Mouse (Mus musculus): ENCODE measurements around the gene Gm20662. TPM values are rescaled to one million over a fixed set of nuclear protein-coding genes. Genes with fewer than 3 reads are reported as not detected.
A peak's percentile ranks its signal among the peaks of the same experiment; 100 is the strongest.

The Gm20662 gene
- polyA plus RNA-seq, 1 experiment from 2014 or later, result 0.18 TPM

GRCm38 (mm10) chr9:108082988-108083431 lies 86.9 kb downstream of the Gm20662 start, which contains the start of gene Rnf123:
Gene Rnf123, minus strand, starts transcription at chr9:108083346.
- WGBS, result 39% methylated on average over 12 of the region's 12 CpGs
- peak within 1 kb of the TSS; percentile 8; the same call in 1 of the 2 replicates for H3K4me2 ChIP-seq (replicated peaks; ENCODE audit: low read depth)

GRCm38 (mm10) chr9:108083561-108083960 lies 87.4 kb downstream of the Gm20662 start:
- DNase-seq (ENCODE audit: low spot score) (no peak), ATAC-seq (ENCODE audit: low FRiP score, low TSS enrichment) (no peak)
- Histone ChIP-seq H3K27ac (replicated peaks) (no peak overlapping the region), H3K9me3 (ENCODE audit: control insufficient read depth, low read length) (no peaks in the 10 kb centered on the region), H3K36me3 (ENCODE audit: control insufficient read depth, insufficient read depth, low read length) (peaks cover 24% of the 10 kb centered on the region), H3K27me3 (ENCODE audit: control insufficient read depth, insufficient read depth, low read length) (no peaks in the 10 kb centered on the region), H3K4me3 (ENCODE audit: low read depth, low read length) (no peak overlapping the region), H3K4me1 (replicated peaks; ENCODE audit: control insufficient read depth, insufficient read depth) (no peaks in the 10 kb centered on the region; the same call in 1 of the 2 replicates), H3K4me2 (replicated peaks; ENCODE audit: low read depth) (no peak overlapping the region), H3K9ac (ENCODE audit: low read length) (no peak overlapping the region)
- 78% methylated on average over 6 of the region's 6 CpGs for WGBS
- TF ChIP-seq EP300 (optimal IDR thresholded peaks at IDR 0.05) (no peak), CTCF (IDR thresholded peaks at IDR 0.05; ENCODE audit: low read depth) (no peak)

More at GRCm38 (mm10) chr9:108082988-108083431, 86.9 kb downstream of the Gm20662 start, which contains the start of gene Rnf123:
- Histone ChIP-seq H3K27ac (replicated peaks) (no peak within 1 kb of the TSS), H3K36me3 (ENCODE audit: control insufficient read depth, insufficient read depth, low read length) (peaks cover 21% of the 10 kb centered on the region), H3K9me3 (ENCODE audit: control insufficient read depth, low read length) (no peaks in the 10 kb centered on the region), H3K9ac (ENCODE audit: low read length) (peak within 1 kb of the TSS; percentile 13; the same call in 1 of the 2 replicates), H3K4me3 (ENCODE audit: low read depth, low read length) (no peak within 1 kb of the TSS), H3K27me3 (ENCODE audit: control insufficient read depth, insufficient read depth, low read length) (no peaks in the 10 kb centered on the region), H3K4me1 (replicated peaks; ENCODE audit: control insufficient read depth, insufficient read depth) (no peaks in the 10 kb centered on the region; the same call in 1 of the 2 replicates)
- DNase-seq (ENCODE audit: low spot score) (no peak), ATAC-seq (ENCODE audit: low FRiP score, low TSS enrichment) (no peak)
- TF ChIP-seq EP300 (optimal IDR thresholded peaks at IDR 0.05) (no peak), CTCF (IDR thresholded peaks at IDR 0.05; ENCODE audit: low read depth) (no peak)

GRCm38 (mm10) chr9:108085261-108085660 lies 89.1 kb downstream of the Gm20662 start:
- Histone ChIP-seq H3K27me3 (ENCODE audit: control insufficient read depth, insufficient read depth, low read length) (no peaks in the 10 kb centered on the region), H3K27ac (replicated peaks) (no peak overlapping the region), H3K4me1 (replicated peaks; ENCODE audit: control insufficient read depth, insufficient read depth) (no peaks in the 10 kb centered on the region), H3K4me2 (replicated peaks; ENCODE audit: low read depth) (no peak overlapping the region), H3K4me3 (ENCODE audit: low read depth, low read length) (no peak overlapping the region), H3K36me3 (ENCODE audit: control insufficient read depth, insufficient read depth, low read length) (peaks cover 33% of the 10 kb centered on the region), H3K9me3 (ENCODE audit: control insufficient read depth, low read length) (no peaks in the 10 kb centered on the region), H3K9ac (ENCODE audit: low read length) (no peak overlapping the region)
- TF ChIP-seq CTCF (IDR thresholded peaks at IDR 0.05; ENCODE audit: low read depth) (no peak), EP300 (optimal IDR thresholded peaks at IDR 0.05) (no peak)
- DNase-seq (ENCODE audit: low spot score) (no peak), ATAC-seq (ENCODE audit: low FRiP score, low TSS enrichment) (no peak)
- WGBS, result 93% methylated on average over 4 of the region's 4 CpGs

- Histone ChIP-seq H3K27me3 (ENCODE audit: control insufficient read depth, insufficient read depth, low read length) (no peaks in the 10 kb centered on the region), H3K36me3 (ENCODE audit: control insufficient read depth, insufficient read depth, low read length) (peaks cover 38% of the 10 kb centered on the region), H3K4me3 (ENCODE audit: low read depth, low read length) (no peak overlapping the region), H3K27ac (replicated peaks) (no peak overlapping the region), H3K9ac (ENCODE audit: low read length) (no peak overlapping the region), H3K9me3 (ENCODE audit: control insufficient read depth, low read length) (no peaks in the 10 kb centered on the region), H3K4me1 (replicated peaks; ENCODE audit: control insufficient read depth, insufficient read depth) (no peaks in the 10 kb centered on the region), H3K4me2 (replicated peaks; ENCODE audit: low read depth) (no peak overlapping the region)
- 96% methylated on average over 7 of the region's 7 CpGs for WGBS
- DNase-seq (ENCODE audit: low spot score) (no peak), ATAC-seq (ENCODE audit: low FRiP score, low TSS enrichment) (no peak)
- TF ChIP-seq EP300 (optimal IDR thresholded peaks at IDR 0.05) (no peak), CTCF (IDR thresholded peaks at IDR 0.05; ENCODE audit: low read depth) (no peak)
These were observed 94.5 kb downstream of the Gm20662 start for GRCm38 (mm10) chr9:108090611-108091120.

- Histone ChIP-seq H3K27me3 (ENCODE audit: control insufficient read depth, insufficient read depth, low read length) (no peaks in the 10 kb centered on the region), H3K9ac (ENCODE audit: low read length) (peak overlapping the region; percentile 75), H3K4me1 (replicated peaks; ENCODE audit: control insufficient read depth, insufficient read depth) (no peaks in the 10 kb centered on the region), H3K27ac (replicated peaks) (peak overlapping the region; percentile 86), H3K36me3 (ENCODE audit: control insufficient read depth, insufficient read depth, low read length) (peaks cover 20% of the 10 kb centered on the region), H3K4me3 (ENCODE audit: low read depth, low read length) (peak overlapping the region; percentile 60), H3K9me3 (ENCODE audit: control insufficient read depth, low read length) (no peaks in the 10 kb centered on the region), H3K4me2 (replicated peaks; ENCODE audit: low read depth) (peak overlapping the region; percentile 98)
- no peak for DNase-seq (ENCODE audit: low spot score)
- no peak for ATAC-seq (ENCODE audit: low FRiP score, low TSS enrichment)
- no peak for TF ChIP-seq CTCF (IDR thresholded peaks at IDR 0.05; ENCODE audit: low read depth)
- no peak for TF ChIP-seq EP300 (optimal IDR thresholded peaks at IDR 0.05)
- 66% methylated on average over 10 of the region's 10 CpGs for whole genome bisulfite sequencing
These were observed 97.4 kb downstream of the Gm20662 start for GRCm38 (mm10) chr9:108093586-108093985.

- ATAC-seq (ENCODE audit: low FRiP score, low TSS enrichment), result peak; percentile 93
- under 1% methylated on average over 50 of the region's 52 CpGs for WGBS
These were observed 98.2 kb downstream of the Gm20662 start, which contains the start of gene Apeh for GRCm38 (mm10) chr9:108094184-108094941. Gene Apeh, minus strand, starts transcription at chr9:108094606.

More at GRCm38 (mm10) chr9:108094184-108094941, 98.2 kb downstream of the Gm20662 start, which contains the start of gene Apeh:
- H3K4me1 ChIP-seq (replicated peaks; ENCODE audit: control insufficient read depth, insufficient read depth), result no peaks in the 10 kb centered on the region
- H3K4me2 ChIP-seq (replicated peaks; ENCODE audit: low read depth), result peak within 1 kb of the TSS; percentile 98
- peak within 1 kb of the TSS; percentile 86 for H3K27ac ChIP-seq (replicated peaks)
- peak within 1 kb of the TSS; percentile 75 for H3K9ac ChIP-seq (ENCODE audit: low read length)
- DNase-seq (ENCODE audit: low spot score), result peak; percentile 97
- H3K4me3 ChIP-seq (ENCODE audit: low read depth, low read length), result peak within 1 kb of the TSS; percentile 60
- H3K36me3 ChIP-seq (ENCODE audit: control insufficient read depth, insufficient read depth, low read length), result peaks cover 20% of the 10 kb centered on the region
- no peaks in the 10 kb centered on the region for H3K27me3 ChIP-seq (ENCODE audit: control insufficient read depth, insufficient read depth, low read length)
- TF ChIP-seq EP300 (optimal IDR thresholded peaks at IDR 0.05) (no peak), CTCF (IDR thresholded peaks at IDR 0.05; ENCODE audit: low read depth) (peak; percentile 26)
- no peaks in the 10 kb centered on the region for H3K9me3 ChIP-seq (ENCODE audit: control insufficient read depth, low read length)

Small RNA genes within 50 kb of the gene (microRNA-seq; reads per million reads assigned to microRNA genes)
- not detected for gene Mir7088

Other genes starting within 250 kb of the Gm20662 start
- 60.2 and 67.3 TPM in 2 replicates for gene Rbm5, start 225.4 kb upstream of the Gm20662 start, polyA plus RNA-seq (2015; fragmentation: Nextera tagmentation; extraction: Ambion mirVana)
- gene Rbm6, start 123.1 kb upstream of the Gm20662 start, polyA plus RNA-seq (2015; fragmentation: Nextera tagmentation; extraction: Ambion mirVana), result 25.3 and 25.6 TPM in 2 replicates
- 22.9 and 23.6 TPM in 2 replicates for gene Mon1a, start 108.2 kb upstream of the Gm20662 start, polyA plus RNA-seq (2015; fragmentation: Nextera tagmentation; extraction: Ambion mirVana)
- 10.4 and 10.6 TPM in 2 replicates for gene Mst1r, start 89.5 kb upstream of the Gm20662 start, polyA plus RNA-seq (2015; fragmentation: Nextera tagmentation; extraction: Ambion mirVana)
- not detected in 2 replicates for gene Actl11, start 67.9 kb upstream of the Gm20662 start, polyA plus RNA-seq (2015; fragmentation: Nextera tagmentation; extraction: Ambion mirVana)
- gene Camkv, start 60.7 kb upstream of the Gm20662 start, polyA plus RNA-seq (2015; fragmentation: Nextera tagmentation; extraction: Ambion mirVana), result 0.62 and 0.94 TPM in 2 replicates
- gene Traip, start 46.2 kb upstream of the Gm20662 start, polyA plus RNA-seq (2015; fragmentation: Nextera tagmentation; extraction: Ambion mirVana), result 4.8 and 5.7 TPM in 2 replicates
- 24.7 and 28.9 TPM in 2 replicates for gene Uba7, start 20.8 kb upstream of the Gm20662 start, polyA plus RNA-seq (2015; fragmentation: Nextera tagmentation; extraction: Ambion mirVana)
- 0.69 and 0.87 TPM in 2 replicates for gene Gm20661, start 13.3 kb upstream of the Gm20662 start, polyA plus RNA-seq (2015; fragmentation: Nextera tagmentation; extraction: Ambion mirVana)
- gene Inka1, start 10.5 kb upstream of the Gm20662 start, polyA plus RNA-seq (2015; fragmentation: Nextera tagmentation; extraction: Ambion mirVana), result 25.9 and 27.6 TPM in 2 replicates
- 1.3 and 2.0 TPM in 2 replicates for gene Cdhr4, start 3.9 kb upstream of the Gm20662 start, polyA plus RNA-seq (2015; fragmentation: Nextera tagmentation; extraction: Ambion mirVana)
- gene Ip6k1, start 6.2 kb downstream of the Gm20662 start, polyA plus RNA-seq (2015; fragmentation: Nextera tagmentation; extraction: Ambion mirVana), result 24.0 and 26.3 TPM in 2 replicates
- 48.5 and 49.5 TPM in 2 replicates for gene Gmppb, start 52.9 kb downstream of the Gm20662 start, polyA plus RNA-seq (2015; fragmentation: Nextera tagmentation; extraction: Ambion mirVana)
- 2.8 and 2.9 TPM in 2 replicates for gene Amigo3, start 56.8 kb downstream of the Gm20662 start, polyA plus RNA-seq (2015; fragmentation: Nextera tagmentation; extraction: Ambion mirVana)
- gene Mst1, start 84.1 kb downstream of the Gm20662 start, polyA plus RNA-seq (2015; fragmentation: Nextera tagmentation; extraction: Ambion mirVana), result 4.4 and 4.8 TPM in 2 replicates
- gene Rnf123, start 87.0 kb downstream of the Gm20662 start, polyA plus RNA-seq (2015; fragmentation: Nextera tagmentation; extraction: Ambion mirVana), result 13.8 and 15.7 TPM in 2 replicates
- gene Apeh, start 98.3 kb downstream of the Gm20662 start, polyA plus RNA-seq (2015; fragmentation: Nextera tagmentation; extraction: Ambion mirVana), result 35.4 and 38.4 TPM in 2 replicates
- 1.6 and 2.0 TPM in 2 replicates for gene Bsn, start 194.0 kb downstream of the Gm20662 start, polyA plus RNA-seq (2015; fragmentation: Nextera tagmentation; extraction: Ambion mirVana)

Data from stomach, postnatal 0 days (tissue).